Comparison of ENCODE assay signal across 10 mouse cellular contexts in the genomic region with DNA sequence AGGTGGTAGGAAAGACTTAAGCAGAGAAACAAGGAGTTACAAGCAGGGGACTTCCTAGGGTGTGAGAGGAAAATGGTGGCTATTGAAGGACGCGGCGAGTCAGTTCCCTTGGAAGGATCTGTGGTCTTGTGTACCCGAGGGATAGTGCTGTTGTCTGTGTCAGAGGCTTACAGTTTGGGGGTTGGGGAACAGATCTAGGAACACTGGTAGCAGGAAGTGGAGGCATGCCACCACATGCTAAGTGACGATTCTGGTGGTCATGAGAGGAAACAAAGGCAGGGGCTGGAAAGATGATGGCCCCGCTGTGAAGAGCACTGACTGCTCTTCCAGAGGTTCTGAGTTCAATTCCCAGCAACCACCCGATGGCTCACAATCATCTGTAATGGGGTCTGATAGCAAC. TPM values are rescaled to one million over a fixed set of nuclear protein-coding genes. Genes with fewer than 3 reads are reported as not detected.
DNase-seq lines count a peak whose midpoint lies in the region; ATAC-seq lines count a peak whose summit lies in the region.
"Had no signal": no experiment of that assay in that cellular context is flagged by ENCODE, and none has a peak within 500 bp of the region (broad histone marks: within the 10 kb centered on the region; RNA-seq: fewer than 3 reads in every experiment).

No protein-coding gene starts in this region.

- peak overlapping the region; percentile 15; the same call in 1 of the 2 replicates for H3K9ac ChIP-seq in forebrain, embryonic 16.5 days (replicated peaks; ENCODE audit: low read depth, low read length)
- peak overlapping the region; percentile 23; the same call in 1 of the 2 replicates for H3K9ac ChIP-seq in liver, embryonic 13.5 days
- H3K9ac ChIP-seq in stomach, embryonic 15.5 days: no peak overlapping the region

- no peak overlapping the region for H3K27ac ChIP-seq in forebrain, embryonic 16.5 days (ENCODE audit: low read length)
- peak overlapping the region; percentile 79 for H3K27ac ChIP-seq in liver, embryonic 13.5 days
- H3K27ac ChIP-seq in stomach, embryonic 15.5 days: peak overlapping the region; percentile 26; the same call in 1 of the 2 replicates

- 77% methylated on average over 7 of the region's 7 CpGs for WGBS in forebrain, embryonic 16.5 days
- WGBS in liver, embryonic 13.5 days (ENCODE audit: insufficient replicate concordance): 78% methylated on average over 7 of the region's 7 CpGs
- 78% methylated on average over 7 of the region's 7 CpGs for WGBS in stomach, embryonic 15.5 days

- H3K4me2 ChIP-seq in forebrain, embryonic 16.5 days (ENCODE audit: low read length): peak overlapping the region; percentile 27; the same call in 1 of the 2 replicates
- H3K4me2 ChIP-seq in liver, embryonic 13.5 days: peak overlapping the region; percentile 83
- peak overlapping the region; percentile 41 for H3K4me2 ChIP-seq in stomach, embryonic 15.5 days

- intact Hi-C loops in left cerebral cortex, postnatal 4 days (cut with DNase I): no loop called here

- peaks cover 89% of the 10 kb centered on the region for H3K4me1 ChIP-seq in megakaryocyte, embryonic 14.5 days
- peaks cover 79% of the 10 kb centered on the region for H3K4me1 ChIP-seq in forebrain, embryonic 16.5 days (replicated peaks; ENCODE audit: control insufficient read depth, insufficient read depth, low read length)
- peaks cover 78% of the 10 kb centered on the region for H3K4me1 ChIP-seq in liver, embryonic 13.5 days (replicated peaks)
- peaks cover 65% of the 10 kb centered on the region for H3K4me1 ChIP-seq in stomach, embryonic 15.5 days

- H3K27me3 ChIP-seq in megakaryocyte, embryonic 14.5 days (replicated peaks): no peaks in the 10 kb centered on the region
- no peaks in the 10 kb centered on the region for H3K27me3 ChIP-seq in forebrain, embryonic 16.5 days (replicated peaks; ENCODE audit: control insufficient read depth, insufficient read depth, low read length)
- H3K27me3 ChIP-seq in liver, embryonic 13.5 days: no peaks in the 10 kb centered on the region
- no peaks in the 10 kb centered on the region for H3K27me3 ChIP-seq in stomach, embryonic 15.5 days (replicated peaks)

- no peaks in the 10 kb centered on the region for H3K9me3 ChIP-seq in megakaryocyte, embryonic 14.5 days
- H3K9me3 ChIP-seq in forebrain, embryonic 16.5 days (ENCODE audit: control insufficient read depth, low read length): no peaks in the 10 kb centered on the region
- H3K9me3 ChIP-seq in liver, embryonic 13.5 days (replicated peaks): no peaks in the 10 kb centered on the region
- H3K9me3 ChIP-seq in stomach, embryonic 15.5 days: no peaks in the 10 kb centered on the region

- peaks cover 97% of the 10 kb centered on the region for H3K36me3 ChIP-seq in megakaryocyte, embryonic 14.5 days (replicated peaks; ENCODE audit: low read length)
- peaks cover 53% of the 10 kb centered on the region for H3K36me3 ChIP-seq in forebrain, embryonic 16.5 days (ENCODE audit: control insufficient read depth, insufficient read depth)
- peaks cover 96% of the 10 kb centered on the region for H3K36me3 ChIP-seq in liver, embryonic 13.5 days
- peaks cover 73% of the 10 kb centered on the region for H3K36me3 ChIP-seq in stomach, embryonic 15.5 days

- peak overlapping the region; percentile 67 for H3K4me3 ChIP-seq in megakaryocyte, embryonic 14.5 days (replicated peaks)
- H3K4me3 ChIP-seq in forebrain, embryonic 16.5 days (replicated peaks; ENCODE audit: low read length): no peak overlapping the region
- H3K4me3 ChIP-seq in liver, embryonic 13.5 days (replicated peaks): no peak overlapping the region
- no peak overlapping the region for H3K4me3 ChIP-seq in stomach, embryonic 15.5 days (replicated peaks)

- DNase-seq in liver, embryonic 13.5 days: no peak
- no peak for DNase-seq in spleen, postnatal 10 days (ENCODE audit: low spot score in 2 of 2)
- no peak for DNase-seq in left cerebral cortex, adult 8-10 months (ENCODE audit: low spot score in 2 of 2)
- DNase-seq in left cerebral cortex, postnatal 4 days: no peak
- DNase-seq: gastrocnemius, postnatal 10 days; thymus, adult 2 months had no signal

- no peak for ATAC-seq in megakaryocyte, adult 5-6 weeks (ENCODE audit: poor library complexity, severe bottlenecking)
- ATAC-seq in forebrain, embryonic 16.5 days: no peak
- no peak for ATAC-seq in liver, embryonic 13.5 days (ENCODE audit: low read depth)
- no peak for ATAC-seq in stomach, embryonic 15.5 days (ENCODE audit: insufficient read depth, low FRiP score, low read depth)

RNA-seq across cellular contexts. Expression of gene Scd2, which starts 7.0 kb away (rescaled TPM):
- polyA plus RNA-seq in megakaryocyte, embryonic 14.5 days (2012; ENCODE audit: insufficient read depth, low replicate concordance): 6.4 and 14.5 TPM in 2 replicates
- 30.0 and 33.3 TPM in 2 replicates for total RNA-seq in megakaryocyte, adult 5-6 weeks (2015)
- 26.9 and 28.9 TPM in 2 replicates for total RNA-seq in megakaryocyte, adult 5-6 weeks (2017)
- polyA plus RNA-seq in forebrain, embryonic 16.5 days (2015; fragmentation: Nextera tagmentation; extraction: Ambion mirVana): 290 and 318 TPM in 2 replicates
- polyA plus RNA-seq in liver, embryonic 13.5 days (2015; fragmentation: Nextera tagmentation; extraction: Ambion mirVana): 73.7 and 106 TPM in 2 replicates
- 266 and 297 TPM in 2 replicates for polyA plus RNA-seq in stomach, embryonic 15.5 days (2015; fragmentation: Nextera tagmentation; extraction: Ambion mirVana)
- 100 to 1,000 TPM; 702 to 768 (median 723) TPM for total RNA-seq in left cerebral cortex, adult 8-10 months (2022)
- 100 to 1,000 TPM; 554 to 565 TPM for total RNA-seq in left cerebral cortex, postnatal 4 days (2021)

RNA-seq across cellular contexts. Expression of gene Scd4, which starts 32.4 kb away (rescaled TPM):
- not detected in 2 replicates for polyA plus RNA-seq in megakaryocyte, embryonic 14.5 days (2012; ENCODE audit: insufficient read depth, low replicate concordance)
- total RNA-seq in megakaryocyte, adult 5-6 weeks (2015): 0.40 TPM in 1 of 2 replicates, not detected in the other
- 0.12 TPM in 1 of 2 replicates, not detected in the other for total RNA-seq in megakaryocyte, adult 5-6 weeks (2017)
- polyA plus RNA-seq in forebrain, embryonic 16.5 days (2015; fragmentation: Nextera tagmentation; extraction: Ambion mirVana): 0.07 and 0.16 TPM in 2 replicates
- 0.05 TPM in 1 of 2 replicates, not detected in the other for polyA plus RNA-seq in liver, embryonic 13.5 days (2015; fragmentation: Nextera tagmentation; extraction: Ambion mirVana)
- polyA plus RNA-seq in stomach, embryonic 15.5 days (2015; fragmentation: Nextera tagmentation; extraction: Ambion mirVana): 0.12 and 0.15 TPM in 2 replicates
- 1 to 10 TPM; 2.3 to 3.4 (median 2.8) TPM for total RNA-seq in left cerebral cortex, adult 8-10 months (2022)
- 1 to 10 TPM; 1.7 to 2.3 TPM for total RNA-seq in left cerebral cortex, postnatal 4 days (2021)

Comparison
In these comparisons a context has a peak if more than half of its experiments do, and no peak if none do; other contexts are left out.
1. H3K4me2 ChIP-seq: peak in every context shown above with its lines; median percentile 83 in liver, embryonic 13.5 days; 41 in stomach, embryonic 15.5 days; 27 in forebrain, embryonic 16.5 days.